Mouse (Mus musculus) right cerebral cortex, adult 2 months (tissue): ENCODE measurements around the gene Prss30.

Source experiments
- DNase-seq, 2 experiments: peaks; one replicate each; pipeline ENCODE4 v3.0.0; 2021 to 2022; ENCODE audit warnings: low spot score in 2 of 2

The Prss30 gene

DNA sequence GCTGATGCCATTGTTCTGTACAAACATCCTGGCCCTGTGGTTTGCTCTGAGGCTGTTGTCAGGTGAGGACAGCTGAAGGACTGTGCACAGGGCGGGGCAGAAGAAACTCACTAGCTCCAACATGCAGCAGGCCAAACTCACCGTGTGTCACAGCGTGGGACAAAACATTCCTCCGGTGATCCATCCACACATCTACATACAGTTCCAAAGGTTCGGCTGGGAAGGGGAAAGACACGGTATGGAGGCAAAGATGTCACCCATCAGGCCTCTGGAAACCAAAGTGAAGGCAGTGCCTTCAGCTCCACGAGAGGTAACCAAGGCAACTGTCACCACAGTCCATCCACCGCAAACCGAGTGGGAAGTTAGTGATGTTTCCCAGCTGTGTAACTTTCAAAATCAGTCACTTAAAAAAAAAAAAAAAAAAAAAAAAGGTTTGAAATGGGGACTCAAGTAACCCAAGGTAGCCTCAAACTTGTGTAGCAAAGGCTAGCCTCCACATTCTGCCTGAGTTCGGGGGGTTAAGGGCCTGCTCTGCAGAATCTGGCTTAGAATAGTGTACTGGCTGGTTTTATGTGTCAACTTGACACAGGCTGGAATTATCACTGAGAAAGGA is at the start of gene Prss30:
TSS of gene Prss30 (minus strand) at position 270 of the 613 bp plus-strand sequence.
- DNase-seq = no peak

DNA sequence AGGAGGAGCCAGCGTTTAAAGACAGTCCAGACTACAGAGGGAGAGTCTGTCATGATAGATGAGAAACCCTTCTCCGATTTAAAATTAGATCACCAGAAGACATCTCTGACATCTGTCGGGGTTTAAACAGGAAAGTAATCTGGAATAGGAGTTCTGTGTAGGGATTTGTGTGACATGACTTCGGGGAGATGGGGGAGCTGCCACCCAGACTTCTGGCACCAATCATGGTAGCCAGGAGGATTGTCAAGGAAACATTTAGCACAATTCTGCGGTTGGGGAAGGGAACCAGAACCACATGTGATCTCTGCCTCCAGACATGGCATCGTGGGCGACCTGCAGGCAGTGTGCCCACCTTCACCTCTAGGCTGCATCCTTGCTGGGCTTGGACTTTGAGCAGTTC is 49.1 kb upstream of the Prss30 start:
- DNase-seq = no peak

DNA sequence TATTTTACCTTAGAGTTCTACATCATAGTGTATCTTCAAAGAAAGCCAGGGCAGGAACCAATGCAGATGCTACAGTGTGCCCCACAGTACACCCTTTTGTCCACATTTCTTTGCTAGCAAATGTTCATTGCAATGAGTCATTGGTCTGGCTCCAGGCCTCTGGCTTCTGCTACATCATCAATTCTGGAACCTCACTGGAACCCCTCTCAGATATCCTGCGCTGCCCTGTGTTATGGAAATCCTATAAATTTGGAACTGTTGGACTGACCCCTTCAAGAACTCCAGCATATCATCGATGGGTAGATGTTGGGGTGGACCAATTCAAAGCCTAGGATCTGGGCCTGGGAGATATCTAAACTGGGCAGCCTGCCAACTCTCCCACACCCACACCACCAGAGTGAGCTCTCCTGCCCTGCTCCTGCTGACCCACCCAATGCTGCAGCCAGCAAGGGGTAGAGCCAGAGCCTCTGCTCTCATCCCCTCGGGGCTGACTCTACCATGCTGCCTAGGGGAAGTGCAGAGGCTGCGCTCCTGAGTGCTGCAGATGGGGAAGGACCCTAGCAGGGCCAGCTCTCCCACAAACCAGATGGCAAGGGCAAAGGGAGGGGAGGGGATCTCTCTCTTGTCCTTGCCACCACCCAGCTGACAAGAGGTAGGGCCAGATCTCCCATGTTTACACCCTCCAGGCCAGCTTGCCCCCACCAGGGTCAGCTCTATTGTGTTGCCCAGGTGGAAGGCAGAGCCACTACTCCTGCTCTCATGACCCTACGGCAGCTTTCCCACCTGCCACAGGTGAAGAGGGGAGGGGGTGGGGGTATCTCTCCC is 41.2 kb upstream of the Prss30 start:
- DNase-seq = no peak

DNA sequence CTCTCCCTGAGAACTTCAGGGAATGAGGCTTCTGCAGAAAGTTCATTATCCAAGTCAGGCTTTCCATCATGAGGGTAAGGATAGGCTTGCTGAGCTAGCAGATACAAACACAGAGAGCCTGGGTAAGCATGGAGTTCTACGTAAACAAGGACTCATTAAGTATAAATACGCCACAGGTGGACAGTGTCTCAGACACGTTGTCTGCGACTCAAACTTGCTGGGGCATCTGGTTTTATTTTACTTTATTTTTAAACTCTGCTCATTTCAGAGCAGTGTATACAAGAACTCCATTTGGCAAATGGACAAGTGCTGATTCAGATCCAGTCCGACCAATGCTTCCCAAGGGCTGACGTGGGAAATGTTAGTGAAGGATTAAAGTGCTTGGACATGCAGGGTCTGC is 40.3 kb upstream of the Prss30 start:
- no peak for DNase-seq

DNA sequence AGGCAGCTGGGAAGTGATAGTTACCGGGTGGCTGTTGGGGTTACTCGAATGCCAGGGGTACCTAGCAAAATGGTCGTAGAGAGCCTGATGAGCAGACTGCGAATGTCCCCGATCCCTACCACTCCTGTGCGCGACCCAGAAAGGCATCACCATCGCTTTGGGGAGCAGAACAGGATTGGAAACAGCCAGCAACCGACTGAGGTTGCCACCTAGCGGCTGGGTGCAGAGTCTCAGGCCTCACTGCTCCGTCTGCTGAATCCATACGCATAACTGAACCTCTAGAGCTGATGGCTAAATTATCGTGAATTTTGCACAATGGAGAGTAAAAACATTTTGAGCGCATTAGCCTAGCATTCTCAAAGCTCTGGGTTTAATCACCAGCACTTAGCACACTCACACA is 35.4 kb upstream of the Prss30 start:
- peak; percentile 37 to 44 for DNase-seq

DNA sequence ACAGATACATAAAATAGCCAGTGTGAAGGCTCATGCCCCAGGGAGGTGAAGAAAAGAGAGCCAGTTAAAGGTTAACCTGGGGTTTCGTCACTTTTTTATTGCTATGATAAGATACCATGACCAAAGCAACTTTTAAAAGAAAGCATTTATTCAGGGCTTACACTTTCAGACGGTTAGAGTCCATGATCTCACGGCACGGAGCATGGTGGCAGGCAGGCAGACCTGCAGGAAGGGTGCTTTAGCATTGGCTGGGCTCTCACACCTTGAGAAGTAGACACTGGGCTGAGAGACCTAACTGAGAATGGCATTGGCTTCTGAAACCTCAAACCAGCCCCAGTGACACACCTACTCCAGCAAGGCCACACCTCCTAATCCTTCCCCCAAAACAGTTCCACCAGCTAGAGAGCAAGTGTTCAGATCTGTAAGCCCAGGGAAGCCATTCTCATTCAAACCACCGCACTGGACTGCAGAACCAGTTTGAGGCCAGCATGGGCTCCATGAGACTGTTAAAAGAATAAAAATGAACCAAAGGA is 34.1 kb upstream of the Prss30 start:
- DNase-seq = no peak

- DNase-seq = no peak
Measured at GRCm38 (mm10) chr17:24012921-24013320, 32.6 kb upstream of the Prss30 start.

DNA sequence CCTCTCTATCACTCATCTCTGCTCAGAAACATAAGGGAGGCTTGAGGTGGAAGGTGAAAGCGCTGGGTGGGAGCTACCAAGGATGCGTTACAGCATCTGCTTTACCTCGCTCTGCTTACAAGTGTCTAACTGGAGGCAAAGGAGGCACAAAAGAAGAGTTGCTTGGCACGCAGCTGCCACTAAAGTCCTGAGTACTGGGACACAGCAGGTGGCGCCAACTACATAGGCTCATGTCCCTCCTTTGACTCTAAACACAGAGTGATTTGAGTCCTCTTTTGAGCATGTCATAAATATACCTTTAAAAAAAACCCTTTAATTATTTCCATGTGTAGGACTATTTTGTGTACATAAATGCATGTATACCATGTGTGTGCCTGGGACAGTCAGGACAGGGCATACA is 29.3 kb upstream of the Prss30 start:
- no peak for DNase-seq

DNA sequence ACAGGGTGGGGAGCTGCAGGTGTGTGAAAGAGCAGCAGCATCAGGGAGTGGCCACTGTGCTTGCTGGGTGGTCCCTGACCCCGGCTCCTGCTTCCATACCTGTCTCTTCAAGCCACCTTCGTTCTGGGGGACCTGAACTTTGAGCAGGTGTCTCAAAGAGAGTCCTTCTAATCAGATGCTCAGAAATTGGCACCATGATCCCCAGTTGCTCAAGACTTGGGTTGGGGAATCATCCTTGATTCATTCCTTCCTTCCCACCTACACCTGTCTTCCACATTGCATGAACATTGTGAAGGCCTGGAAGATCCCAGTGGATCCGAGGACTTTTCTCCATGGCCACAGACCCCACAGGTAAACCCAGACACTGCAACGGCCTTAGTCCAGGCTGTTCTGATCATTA is 27.7 kb upstream of the Prss30 start:
- DNase-seq = no peak

GRCm38 (mm10) chr17:24007391-24007790 is 27.0 kb upstream of the Prss30 start:
- no peak for DNase-seq

GRCm38 (mm10) chr17:24006930-24007329 is 26.6 kb upstream of the Prss30 start:
- no peak for DNase-seq

DNA sequence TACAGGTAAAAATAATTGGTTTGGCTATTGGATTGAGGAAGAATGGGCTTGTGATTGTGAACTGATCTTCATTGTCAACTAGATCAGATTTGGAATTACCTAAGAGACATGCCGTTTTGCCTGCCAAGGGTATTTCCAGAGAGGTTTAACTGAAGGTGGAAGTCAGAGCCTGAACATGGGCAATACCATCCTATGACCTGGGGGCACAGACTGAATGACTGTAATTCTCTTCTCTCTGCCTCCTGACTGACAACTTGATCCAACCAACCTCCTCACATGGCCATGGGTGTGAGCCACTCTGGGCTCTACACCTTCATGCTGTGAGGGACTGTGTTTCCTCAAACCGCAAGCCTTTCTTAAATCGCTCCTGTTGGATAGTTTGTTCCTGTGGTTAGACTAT is 24.7 kb upstream of the Prss30 start:
- no peak for DNase-seq

GRCm38 (mm10) chr17:24004071-24004665 is 23.8 kb upstream of the Prss30 start:
- DNase-seq = no peak

DNA sequence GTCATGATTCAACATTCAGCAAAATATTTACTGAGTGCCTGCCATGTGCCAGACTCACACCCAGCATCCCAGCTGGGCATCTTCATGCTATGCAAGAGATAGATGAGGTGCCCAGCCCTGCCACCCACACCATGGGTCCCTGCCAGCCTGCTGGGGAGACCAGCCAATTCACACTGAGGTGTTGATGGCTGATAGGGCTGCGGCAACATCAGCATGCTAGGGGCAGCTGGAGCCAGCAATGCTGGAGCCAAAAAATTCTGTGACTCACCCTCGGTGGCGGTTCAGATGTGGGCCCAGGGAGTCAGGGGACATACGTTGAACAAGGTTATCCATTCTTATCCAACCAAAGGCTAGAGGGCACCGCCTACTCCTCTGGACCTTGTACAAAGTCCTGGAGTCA is 20.0 kb upstream of the Prss30 start:
- peak; percentile 81 to 87 for DNase-seq

DNA sequence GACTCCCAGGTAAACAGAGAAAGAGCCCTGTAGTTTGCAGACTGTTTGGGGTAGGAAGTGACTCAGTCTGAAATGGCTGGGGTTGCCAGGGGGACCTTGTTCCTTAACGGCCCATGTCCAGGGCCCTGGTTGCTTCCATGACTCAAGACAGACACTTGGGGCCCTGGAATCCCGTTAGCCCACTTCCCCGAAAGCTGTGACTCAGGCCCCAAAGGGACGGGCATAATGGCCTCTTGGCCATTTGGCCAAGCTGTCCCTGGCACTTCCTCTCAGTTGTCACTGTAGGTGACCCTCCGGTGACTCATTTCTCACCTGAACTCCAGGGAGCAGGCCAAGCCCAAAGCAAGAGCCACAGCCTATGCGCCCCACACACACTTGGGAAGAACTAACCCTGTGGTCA is 18.0 kb upstream of the Prss30 start:
- no peak for DNase-seq

- DNase-seq = no peak
Measured at GRCm38 (mm10) chr17:23997901-23998300, 17.5 kb upstream of the Prss30 start, which contains the start of gene Prss22. TSS of gene Prss22 (minus strand) at chr17:23998100.

DNA sequence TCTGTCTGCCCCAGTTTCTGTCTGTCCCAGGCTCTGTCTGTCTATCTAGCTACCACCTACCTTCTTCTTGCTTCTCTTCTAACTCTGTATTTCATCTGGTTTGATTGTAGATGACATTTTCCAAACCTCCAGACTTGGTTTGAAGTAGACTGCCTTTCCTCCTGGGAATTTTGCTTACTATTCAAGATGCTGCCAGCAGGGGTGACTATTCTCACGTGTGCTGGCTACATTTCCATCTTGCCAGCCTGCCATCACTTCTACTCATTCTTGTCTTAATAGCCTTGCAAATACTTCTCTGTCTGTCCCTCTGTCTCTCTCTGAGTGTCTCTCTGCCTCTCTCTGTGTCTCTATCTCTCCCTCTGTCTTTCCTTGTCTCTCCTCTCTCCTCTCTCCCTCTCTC is 15.1 kb upstream of the Prss30 start:
- no peak for DNase-seq

DNA sequence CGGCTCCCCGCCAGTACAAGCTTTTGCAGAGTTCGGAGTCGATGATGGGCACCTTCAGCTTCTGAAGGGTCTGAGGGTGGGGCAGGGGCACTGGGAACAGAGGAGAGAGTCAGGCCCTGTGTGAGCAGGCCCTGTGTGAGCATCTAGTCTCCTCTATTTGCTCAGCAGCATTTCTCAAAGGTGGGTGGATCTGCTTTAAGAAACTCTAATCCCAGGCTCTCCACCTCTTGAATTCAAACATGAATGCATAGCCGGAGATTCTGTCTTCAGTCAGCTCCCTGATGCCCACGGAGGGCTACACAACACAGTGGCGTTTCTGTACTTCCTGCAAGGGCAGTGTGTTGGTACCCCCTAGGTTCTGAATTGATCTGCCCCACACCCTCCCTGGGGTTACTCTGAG is 14.3 kb upstream of the Prss30 start:
- DNase-seq = no peak

- DNase-seq = peak; percentile 97
Measured at GRCm38 (mm10) chr17:23993559-23994428, 13.4 kb upstream of the Prss30 start.

GRCm38 (mm10) chr17:23992789-23993553 is 12.6 kb upstream of the Prss30 start:
- DNase-seq = no peak

DNA sequence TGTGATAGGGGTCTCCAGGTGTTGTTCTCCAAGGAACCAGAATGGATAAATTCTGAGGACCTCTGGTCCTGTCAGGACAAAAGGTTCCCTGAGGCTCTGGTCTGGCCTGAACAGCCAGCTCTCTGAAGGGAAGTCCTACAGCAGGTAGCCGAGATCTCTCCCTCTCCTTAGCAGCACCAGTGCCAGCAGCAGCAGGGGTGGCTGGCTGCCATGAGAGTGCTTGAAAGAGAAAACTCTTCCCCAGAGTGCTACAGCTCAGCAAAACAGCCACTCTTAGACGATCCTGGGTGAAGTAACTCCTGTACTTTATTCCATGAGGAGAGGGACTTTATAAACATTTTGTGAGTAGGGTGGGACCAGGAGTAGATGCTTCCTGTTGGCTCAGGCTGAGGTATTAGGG is 9.4 kb upstream of the Prss30 start:
- DNase-seq = no peak
